Mouse (Mus musculus) forebrain, embryonic 16.5 days (tissue): Measurements from ENCODE around the gene C530008M17Rik. TPM values are rescaled to one million over a fixed set of nuclear protein-coding genes. Genes with fewer than 3 reads are reported as not detected.
A peak's percentile ranks its signal among the peaks of the same experiment; 100 is the strongest.

ENCODE experiments used
- ATAC-seq: fragments of 200-750 bp; cut with Nextera tagmentation; 2 replicates; pipeline ENCODE4 v1.8.0; 2017; ENCODE audit warnings: mild to moderate bottlenecking, moderate library complexity
- H3K27ac ChIP-seq: fragments of 300-500 bp; sonication (generic); 2 replicates; pipeline ENCODE4 v1.5.1; 2014; ENCODE audit warnings: low read length, control low read depth
- H3K27me3 ChIP-seq: fragments of 300-500 bp; sonication (generic); replicated peaks from 2 replicates; pipeline ENCODE4 v1.6.1; 2014; ENCODE audit warnings: low read length; ENCODE audit not compliant: control insufficient read depth, insufficient read depth
- H3K36me3 ChIP-seq: fragments of 300-500 bp; sonication (generic); 2 replicates; pipeline ENCODE4 v1.6.1; 2014; ENCODE audit not compliant: control insufficient read depth, insufficient read depth
- H3K4me1 ChIP-seq: fragments of 300-500 bp; sonication (generic); replicated peaks from 2 replicates; pipeline ENCODE4 v1.6.1; 2014; ENCODE audit warnings: low read length; ENCODE audit not compliant: control insufficient read depth, insufficient read depth
- H3K4me2 ChIP-seq: fragments of 300-500 bp; sonication (generic); 2 replicates; pipeline ENCODE4 v1.6.1; 2014; ENCODE audit warnings: mild to moderate bottlenecking, low read length, control low read depth
- H3K4me3 ChIP-seq: fragments of 300-500 bp; sonication (generic); replicated peaks from 2 replicates; pipeline ENCODE4 v1.5.1; 2014; ENCODE audit warnings: mild to moderate bottlenecking, low read length, control low read depth
- H3K9ac ChIP-seq: fragments of 300-500 bp; sonication (generic); replicated peaks from 2 replicates; pipeline ENCODE4 v1.6.1; 2014; ENCODE audit warnings: low read depth, low read length, control low read depth
- H3K9me3 ChIP-seq: fragments of 300-500 bp; sonication (generic); 2 replicates; pipeline ENCODE4 v1.6.1; 2016; ENCODE audit warnings: low read length; ENCODE audit not compliant: control insufficient read depth
- WGBS: fragments of 180-500 bp; shearing (Covaris S2); extraction: QIAGEN DNeasy Blood & Tissue Kit; methylation state at CpG from one replicate; pipeline ENCODE4 v1.1.7; 2014; 5-methylcytosine and 5-hydroxymethylcytosine counted together
- polyA plus RNA-seq: library from polyadenylated mRNA; unstranded; fragments of >200 nt; fragmentation: Nextera tagmentation; extraction: Ambion mirVana; gene quantifications from 2 replicates; pipeline ENCODE4 v1.2.1, GENCODE M21; 2015

Gene C530008M17Rik
- polyA plus RNA-seq, 1 experiment from 2014 or later, result 77.0 TPM

DNA sequence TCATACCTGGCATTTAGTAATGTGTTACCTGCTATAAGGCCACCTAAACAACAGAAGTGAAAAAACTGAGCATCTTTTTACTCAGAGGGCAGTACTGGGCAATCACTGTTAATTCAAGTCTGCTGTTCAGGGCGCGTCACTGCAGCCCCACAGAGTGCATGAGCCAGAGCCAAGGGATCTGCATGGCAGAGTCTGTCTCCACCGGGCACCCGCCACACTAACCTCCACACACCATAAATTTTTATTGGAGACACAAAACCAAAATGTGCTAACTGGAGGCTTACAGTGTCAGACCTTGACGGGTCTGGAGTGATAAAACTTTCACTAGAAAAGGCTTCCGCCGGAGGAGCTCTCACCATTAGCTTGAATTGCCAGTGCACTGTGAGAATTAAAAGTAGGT, 57.4 kb downstream of the C530008M17Rik start:
- 90% methylated on average over 7 of the region's 7 CpGs for whole genome bisulfite sequencing
- Histone ChIP-seq H3K36me3 (no peaks in the 10 kb centered on the region), H3K4me3 (no peak overlapping the region), H3K27me3 (no peaks in the 10 kb centered on the region), H3K9me3 (no peaks in the 10 kb centered on the region), H3K4me1 (peaks cover 12% of the 10 kb centered on the region), H3K9ac (no peak overlapping the region), H3K27ac (no peak overlapping the region), H3K4me2 (no peak overlapping the region)
- ATAC-seq, result no peak

DNA sequence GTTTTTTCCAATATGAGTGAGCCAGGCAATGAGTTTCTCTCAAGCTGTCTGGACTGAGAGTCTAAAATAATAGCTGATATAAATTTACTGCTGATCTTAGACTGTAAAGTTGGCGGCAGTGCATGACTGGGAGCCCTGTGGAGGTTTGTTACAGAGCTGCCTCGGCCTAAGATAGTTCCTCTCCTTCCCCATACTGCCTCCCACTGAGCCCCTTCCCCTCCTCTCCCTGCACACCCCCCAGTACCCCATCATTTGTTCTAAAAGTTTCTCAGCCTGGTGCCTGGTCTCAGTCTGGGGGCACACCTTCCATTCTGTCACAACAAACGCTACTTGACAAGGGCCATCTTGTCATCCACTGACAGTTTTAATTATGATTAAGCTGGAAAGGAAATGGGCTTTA, 63.6 kb downstream of the C530008M17Rik start:
- H3K4me1 ChIP-seq, result peaks cover 19% of the 10 kb centered on the region
- H3K27me3 ChIP-seq, result no peaks in the 10 kb centered on the region
- H3K9ac ChIP-seq, result no peak overlapping the region
- H3K36me3 ChIP-seq, result 0 out of 2 replicates have a peak, but pooled peaks cover 3% of the 10 kb centered on the region
- H3K9me3 ChIP-seq, result no peaks in the 10 kb centered on the region
- H3K4me2 ChIP-seq, result no peak overlapping the region
- no peak overlapping the region for H3K27ac ChIP-seq
- H3K4me3 ChIP-seq, result no peak overlapping the region
- WGBS, result 73% methylated on average over 3 of the region's 3 CpGs
- ATAC-seq, result 0 out of 2 replicates have a peak, but pooled peaks have one; percentile 10

GRCm38 (mm10) chr5:76724878-76725277, 68.6 kb downstream of the C530008M17Rik start:
- Histone ChIP-seq H3K9me3 (peaks cover 2% of the 10 kb centered on the region; the same call in 1 of the 2 replicates), H3K27me3 (no peaks in the 10 kb centered on the region), H3K9ac (no peak overlapping the region), H3K4me2 (no peak overlapping the region), H3K4me3 (no peak overlapping the region), H3K36me3 (0 out of 2 replicates have a peak, but pooled peaks cover 3% of the 10 kb centered on the region), H3K4me1 (0 out of 2 replicates have a peak, but pooled peaks cover 2% of the 10 kb centered on the region), H3K27ac (no peak overlapping the region)
- WGBS, result 98% methylated on average over 2 of the region's 2 CpGs
- ATAC-seq, result no peak

- no peak for ATAC-seq
- H3K27ac ChIP-seq, result no peak overlapping the region
- 94% methylated on average over 8 of the region's 8 CpGs for WGBS
Observed at GRCm38 (mm10) chr5:76726518-76727103, 70.3 kb downstream of the C530008M17Rik start.

GRCm38 (mm10) chr5:76733055-76733641, 76.8 kb downstream of the C530008M17Rik start:
- no peak for ATAC-seq
- no peaks in the 10 kb centered on the region for H3K36me3 ChIP-seq
- H3K4me1 ChIP-seq, result peaks cover 4% of the 10 kb centered on the region; the same call in 1 of the 2 replicates
- H3K27me3 ChIP-seq, result no peaks in the 10 kb centered on the region
- no peaks in the 10 kb centered on the region for H3K9me3 ChIP-seq
- WGBS, result 87% methylated on average over 6 of the region's 6 CpGs
- H3K4me3 ChIP-seq, result no peak overlapping the region
- no peak overlapping the region for H3K9ac ChIP-seq
- H3K27ac ChIP-seq, result no peak overlapping the region
- H3K4me2 ChIP-seq, result no peak overlapping the region

More at GRCm38 (mm10) chr5:76726518-76727103, 70.3 kb downstream of the C530008M17Rik start:
- no peaks in the 10 kb centered on the region for H3K4me1 ChIP-seq
- no peak overlapping the region for H3K4me3 ChIP-seq
- 0 out of 2 replicates have a peak, but pooled peaks cover 3% of the 10 kb centered on the region for H3K36me3 ChIP-seq
- no peaks in the 10 kb centered on the region for H3K27me3 ChIP-seq
- peaks cover 2% of the 10 kb centered on the region; the same call in 1 of the 2 replicates for H3K9me3 ChIP-seq
- no peak overlapping the region for H3K4me2 ChIP-seq
- H3K9ac ChIP-seq, result no peak overlapping the region

- Histone ChIP-seq H3K4me1 (peaks cover 13% of the 10 kb centered on the region; the same call in 1 of the 2 replicates), H3K9me3 (no peaks in the 10 kb centered on the region), H3K4me3 (no peak overlapping the region), H3K36me3 (peaks cover 9% of the 10 kb centered on the region; the same call in 1 of the 2 replicates), H3K27ac (no peak overlapping the region), H3K9ac (no peak overlapping the region), H3K27me3 (no peaks in the 10 kb centered on the region), H3K4me2 (no peak overlapping the region)
- WGBS, result 95% methylated on average over 6 of the region's 6 CpGs
- no peak for ATAC-seq
Observed at GRCm38 (mm10) chr5:76741463-76741862, 85.2 kb downstream of the C530008M17Rik start.

GRCm38 (mm10) chr5:76742076-76742475, 85.8 kb downstream of the C530008M17Rik start:
- 97% methylated on average over 6 of the region's 6 CpGs for WGBS
- no peak overlapping the region for H3K4me2 ChIP-seq
- no peaks in the 10 kb centered on the region for H3K27me3 ChIP-seq
- ATAC-seq, result no peak
- H3K27ac ChIP-seq, result no peak overlapping the region
- H3K9ac ChIP-seq, result no peak overlapping the region
- H3K4me1 ChIP-seq, result peaks cover 13% of the 10 kb centered on the region; the same call in 1 of the 2 replicates
- H3K9me3 ChIP-seq, result no peaks in the 10 kb centered on the region
- no peak overlapping the region for H3K4me3 ChIP-seq
- peaks cover 9% of the 10 kb centered on the region; the same call in 1 of the 2 replicates for H3K36me3 ChIP-seq

GRCm38 (mm10) chr5:76744737-76745209, 88.5 kb downstream of the C530008M17Rik start:
- no peaks in the 10 kb centered on the region for H3K9me3 ChIP-seq
- ATAC-seq, result peak; percentile 57
- no peaks in the 10 kb centered on the region for H3K27me3 ChIP-seq
- no peak overlapping the region for H3K4me3 ChIP-seq
- peaks cover 9% of the 10 kb centered on the region; the same call in 1 of the 2 replicates for H3K36me3 ChIP-seq
- no peak overlapping the region for H3K4me2 ChIP-seq
- 0 out of 2 replicates have a peak overlapping the region, but pooled peaks have one; percentile 2 for H3K27ac ChIP-seq
- H3K4me1 ChIP-seq, result peaks cover 17% of the 10 kb centered on the region
- no peak overlapping the region for H3K9ac ChIP-seq
- 58% methylated on average over 9 of the region's 9 CpGs for WGBS

- Histone ChIP-seq H3K9ac (no peak overlapping the region), H3K27ac (0 out of 2 replicates have a peak overlapping the region, but pooled peaks have one; percentile 20), H3K27me3 (no peaks in the 10 kb centered on the region), H3K4me3 (no peak overlapping the region), H3K9me3 (no peaks in the 10 kb centered on the region), H3K4me1 (peaks cover 17% of the 10 kb centered on the region), H3K36me3 (no peaks in the 10 kb centered on the region), H3K4me2 (no peak overlapping the region)
- 57% methylated on average over 7 of the region's 7 CpGs for WGBS
- peak; percentile 64 for ATAC-seq
Observed at GRCm38 (mm10) chr5:76747851-76748250, 91.5 kb downstream of the C530008M17Rik start.
